22 mouse cellular contexts compared by ENCODE assay signal in genomic region chr12:38982423-38982822, GRCm38 (mm10).
DNase-seq lines count a peak whose midpoint lies in the region; ATAC-seq and TF ChIP-seq lines count a peak whose summit lies in the region.
"Had no signal": no experiment of that assay in that cellular context is flagged by ENCODE, and none has a peak within 500 bp of the region (broad histone marks: within the 10 kb centered on the region; RNA-seq: fewer than 3 reads in every experiment).

No protein-coding gene starts in this region.

- H3K4me2 ChIP-seq in forebrain, embryonic 16.5 days (ENCODE audit: low read length): no peak overlapping the region
- H3K4me2 ChIP-seq in forebrain, embryonic 13.5 days: no peak overlapping the region
- no peak overlapping the region for H3K4me2 ChIP-seq in midbrain, postnatal 0 days (ENCODE audit: low read depth, low read length, poor library complexity, severe bottlenecking)
- H3K4me2 ChIP-seq in midbrain, embryonic 14.5 days (ENCODE audit: low read length): no peak overlapping the region
- H3K4me2 ChIP-seq: embryonic facial prominence, embryonic 12.5 days; embryonic facial prominence, embryonic 15.5 days; heart, embryonic 13.5 days; hindbrain, embryonic 12.5 days; hindbrain, embryonic 15.5 days had no signal

- H3K27me3 ChIP-seq in forebrain, embryonic 16.5 days (replicated peaks; ENCODE audit: control insufficient read depth, insufficient read depth, low read length): no peaks in the 10 kb centered on the region
- no peaks in the 10 kb centered on the region for H3K27me3 ChIP-seq in forebrain, embryonic 13.5 days
- no peaks in the 10 kb centered on the region for H3K27me3 ChIP-seq in midbrain, postnatal 0 days (ENCODE audit: insufficient read depth, low read length)
- H3K27me3 ChIP-seq in midbrain, embryonic 14.5 days (ENCODE audit: control insufficient read depth, insufficient read depth, low read length): no peaks in the 10 kb centered on the region
- H3K27me3 ChIP-seq: embryonic facial prominence, embryonic 12.5 days; embryonic facial prominence, embryonic 15.5 days; heart, embryonic 13.5 days; hindbrain, embryonic 12.5 days; hindbrain, embryonic 15.5 days had no signal

- H3K36me3 ChIP-seq in forebrain, embryonic 16.5 days (ENCODE audit: control insufficient read depth, insufficient read depth): no peaks in the 10 kb centered on the region
- no peaks in the 10 kb centered on the region for H3K36me3 ChIP-seq in forebrain, embryonic 13.5 days (ENCODE audit: poor library complexity, severe bottlenecking)
- no peaks in the 10 kb centered on the region for H3K36me3 ChIP-seq in midbrain, postnatal 0 days (ENCODE audit: insufficient read depth, low read length)
- no peaks in the 10 kb centered on the region for H3K36me3 ChIP-seq in midbrain, embryonic 14.5 days (ENCODE audit: control insufficient read depth, insufficient read depth, low read length)
- H3K36me3 ChIP-seq: embryonic facial prominence, embryonic 12.5 days; embryonic facial prominence, embryonic 15.5 days; heart, embryonic 10.5 days; heart, embryonic 13.5 days; hindbrain, embryonic 12.5 days; hindbrain, embryonic 15.5 days had no signal

- H3K9me3 ChIP-seq in forebrain, embryonic 16.5 days (ENCODE audit: control insufficient read depth, low read length): no peaks in the 10 kb centered on the region
- no peaks in the 10 kb centered on the region for H3K9me3 ChIP-seq in forebrain, embryonic 13.5 days (replicated peaks)
- H3K9me3 ChIP-seq in midbrain, postnatal 0 days (ENCODE audit: low read length): no peaks in the 10 kb centered on the region
- no peaks in the 10 kb centered on the region for H3K9me3 ChIP-seq in midbrain, embryonic 14.5 days (ENCODE audit: control insufficient read depth, low read length)
- H3K9me3 ChIP-seq: embryonic facial prominence, embryonic 12.5 days; embryonic facial prominence, embryonic 15.5 days; heart, embryonic 10.5 days; heart, embryonic 13.5 days; hindbrain, embryonic 12.5 days; hindbrain, embryonic 15.5 days had no signal

- no peak overlapping the region for H3K4me3 ChIP-seq in forebrain, embryonic 16.5 days (replicated peaks; ENCODE audit: low read length)
- H3K4me3 ChIP-seq in forebrain, embryonic 13.5 days: no peak overlapping the region
- H3K4me3 ChIP-seq in midbrain, postnatal 0 days (ENCODE audit: low read depth, low read length): no peak overlapping the region
- no peak overlapping the region for H3K4me3 ChIP-seq in midbrain, embryonic 14.5 days (replicated peaks; ENCODE audit: low read depth, low read length)
- H3K4me3 ChIP-seq: embryonic facial prominence, embryonic 12.5 days; embryonic facial prominence, embryonic 15.5 days; heart, adult 2 months; heart, embryonic 10.5 days; heart, embryonic 13.5 days; hindbrain, embryonic 12.5 days; hindbrain, embryonic 15.5 days had no signal

- H3K27ac ChIP-seq in forebrain, embryonic 16.5 days (ENCODE audit: low read length): no peak overlapping the region
- H3K27ac ChIP-seq in forebrain, embryonic 13.5 days: no peak overlapping the region
- H3K27ac ChIP-seq in midbrain, postnatal 0 days (ENCODE audit: low read depth, low read length): no peak overlapping the region
- no peak overlapping the region for H3K27ac ChIP-seq in midbrain, embryonic 14.5 days (replicated peaks; ENCODE audit: low read depth, low read length)
- H3K27ac ChIP-seq: embryonic facial prominence, embryonic 12.5 days; embryonic facial prominence, embryonic 15.5 days; heart, adult 2 months; heart, embryonic 10.5 days; heart, embryonic 13.5 days; hindbrain, embryonic 12.5 days; hindbrain, embryonic 15.5 days had no signal

- peak; percentile 4 for DNase-seq in midbrain, postnatal 0 days (ENCODE audit: low spot score)
- DNase-seq in midbrain, embryonic 14.5 days: no peak
- DNase-seq in thymus, postnatal 14 days: no peak
- DNase-seq in ovary, postnatal 10 days (ENCODE audit: low spot score): no peak
- DNase-seq: adrenal gland, adult 2 months; adrenal gland, postnatal 14 days; cerebellum, adult 9-11 months; gastrocnemius, postnatal 25 days; heart, adult 2 months; heart, postnatal 14 days; heart, postnatal 4 days had no signal

- peak; percentile 61 for ATAC-seq in forebrain, embryonic 16.5 days
- ATAC-seq in forebrain, embryonic 13.5 days: no peak
- no peak for ATAC-seq in midbrain, postnatal 0 days (ENCODE audit: low FRiP score)
- ATAC-seq in midbrain, embryonic 14.5 days (ENCODE audit: low FRiP score, low TSS enrichment): no peak
- peak; percentile 44 for ATAC-seq in granulocyte monocyte progenitor cell, adult 5-6 weeks (replicated peaks; ENCODE audit: poor library complexity, severe bottlenecking)
- ATAC-seq: CD4-positive, CD25-positive, alpha-beta regulatory T cell, adult 4 months; intestine, postnatal 0 days had no signal

- TF ChIP-seq CTCF in midbrain, postnatal 0 days (IDR thresholded peaks at IDR 0.05): no peak

- H3K9ac ChIP-seq in forebrain, embryonic 16.5 days (replicated peaks; ENCODE audit: low read depth, low read length): no peak overlapping the region
- H3K9ac ChIP-seq in forebrain, embryonic 13.5 days: no peak overlapping the region
- H3K9ac ChIP-seq in midbrain, postnatal 0 days (replicated peaks; ENCODE audit: low read length, poor library complexity, severe bottlenecking): no peak overlapping the region
- no peak overlapping the region for H3K9ac ChIP-seq in midbrain, embryonic 14.5 days (replicated peaks; ENCODE audit: low read length)
- H3K9ac ChIP-seq: embryonic facial prominence, embryonic 12.5 days; embryonic facial prominence, embryonic 15.5 days; heart, embryonic 13.5 days; hindbrain, embryonic 12.5 days; hindbrain, embryonic 15.5 days had no signal

- H3K4me1 ChIP-seq in forebrain, embryonic 16.5 days (replicated peaks; ENCODE audit: control insufficient read depth, insufficient read depth, low read length): no peaks in the 10 kb centered on the region
- H3K4me1 ChIP-seq in forebrain, embryonic 13.5 days: no peaks in the 10 kb centered on the region
- no peaks in the 10 kb centered on the region for H3K4me1 ChIP-seq in midbrain, postnatal 0 days (ENCODE audit: insufficient read depth, low read length)
- no peaks in the 10 kb centered on the region for H3K4me1 ChIP-seq in midbrain, embryonic 14.5 days (ENCODE audit: control insufficient read depth, insufficient read depth, low read length)
- H3K4me1 ChIP-seq: embryonic facial prominence, embryonic 12.5 days; embryonic facial prominence, embryonic 15.5 days; heart, embryonic 10.5 days; heart, embryonic 13.5 days; hindbrain, embryonic 12.5 days; hindbrain, embryonic 15.5 days had no signal

Comparison
In these comparisons a context has a peak if more than half of its experiments do, and no peak if none do; other contexts are left out.
1. ATAC-seq: peak in forebrain, embryonic 16.5 days (single experiment) and granulocyte monocyte progenitor cell, adult 5-6 weeks (single experiment); none in forebrain, embryonic 13.5 days (single experiment), midbrain, postnatal 0 days (single experiment) and midbrain, embryonic 14.5 days (single experiment).